In genomic region chr13:5822586-5822985, GRCm38 (mm10) we compare ENCODE assay signal across 15 mouse cellular contexts. TPM values are rescaled to one million over a fixed set of nuclear protein-coding genes. Genes with fewer than 3 reads are reported as not detected.
DNase-seq lines count a peak whose midpoint lies in the region; ATAC-seq and TF ChIP-seq lines count a peak whose summit lies in the region.
"Had no signal": no experiment of that assay in that cellular context is flagged by ENCODE, and none has a peak within 500 bp of the region (broad histone marks: within the 10 kb centered on the region; RNA-seq: fewer than 3 reads in every experiment).

No protein-coding gene starts in this region.

- no peak overlapping the region for H3K9ac ChIP-seq in heart, embryonic 11.5 days (ENCODE audit: low read depth, low read length)
- no peak overlapping the region for H3K9ac ChIP-seq in kidney, postnatal 0 days (ENCODE audit: low read depth, low read length)
- H3K9ac ChIP-seq in intestine, postnatal 0 days (ENCODE audit: low read depth, low read length) = no peak overlapping the region
- H3K9ac ChIP-seq: forebrain, embryonic 15.5 days; hindbrain, embryonic 12.5 days had no signal

- H3K4me1 ChIP-seq in heart, embryonic 11.5 days (ENCODE audit: control insufficient read depth, insufficient read depth, low read length) = peaks cover 28% of the 10 kb centered on the region
- H3K4me1 ChIP-seq in kidney, postnatal 0 days (replicated peaks; ENCODE audit: insufficient read depth, low read length) = no peaks in the 10 kb centered on the region
- H3K4me1 ChIP-seq in intestine, postnatal 0 days (replicated peaks; ENCODE audit: control insufficient read depth, insufficient read depth, low read length) = peaks cover 6% of the 10 kb centered on the region
- no peaks in the 10 kb centered on the region for H3K4me1 ChIP-seq in thymus, adult 2 months (replicated peaks; ENCODE audit: control insufficient read depth, insufficient read depth, low read length)
- H3K4me1 ChIP-seq: forebrain, embryonic 15.5 days; hindbrain, embryonic 12.5 days had no signal

- 0 out of 2 replicates have a peak overlapping the region, but pooled peaks have one; percentile 12 for H3K27ac ChIP-seq in heart, embryonic 11.5 days (ENCODE audit: low read depth, low read length)
- no peak overlapping the region for H3K27ac ChIP-seq in kidney, postnatal 0 days
- no peak overlapping the region for H3K27ac ChIP-seq in intestine, postnatal 0 days (ENCODE audit: low read depth, low read length)
- no peak overlapping the region for H3K27ac ChIP-seq in thymus, adult 2 months (ENCODE audit: control insufficient read depth, insufficient read depth, low read length)
- H3K27ac ChIP-seq: forebrain, embryonic 15.5 days; hindbrain, embryonic 12.5 days had no signal

- intact Hi-C loops in heart, postnatal 10 days (cut with DNase I) = loop anchor here (2.0 kb wide), 1 partner anchor 36 kb away; no protein-coding TSS in a partner anchor

- no peaks in the 10 kb centered on the region for H3K36me3 ChIP-seq in heart, embryonic 11.5 days (ENCODE audit: control insufficient read depth, insufficient read depth, low read length)
- H3K36me3 ChIP-seq in kidney, postnatal 0 days (ENCODE audit: insufficient read depth, low read length) = no peaks in the 10 kb centered on the region
- H3K36me3 ChIP-seq in intestine, postnatal 0 days (ENCODE audit: control insufficient read depth, insufficient read depth) = no peaks in the 10 kb centered on the region
- no peaks in the 10 kb centered on the region for H3K36me3 ChIP-seq in thymus, adult 2 months (ENCODE audit: control insufficient read depth, insufficient read depth, low read length)
- H3K36me3 ChIP-seq: forebrain, embryonic 15.5 days; hindbrain, embryonic 12.5 days had no signal

- H3K9me3 ChIP-seq in heart, embryonic 11.5 days (replicated peaks; ENCODE audit: control insufficient read depth, low read length) = no peaks in the 10 kb centered on the region
- no peaks in the 10 kb centered on the region for H3K9me3 ChIP-seq in kidney, postnatal 0 days (replicated peaks; ENCODE audit: low read length)
- no peaks in the 10 kb centered on the region for H3K9me3 ChIP-seq in intestine, postnatal 0 days (ENCODE audit: control insufficient read depth)
- H3K9me3 ChIP-seq: forebrain, embryonic 15.5 days; hindbrain, embryonic 12.5 days had no signal

- no peak for TF ChIP-seq CTCF in kidney, postnatal 0 days (IDR thresholded peaks at IDR 0.05; ENCODE audit: low read depth)
- TF ChIP-seq CTCF in intestine, postnatal 0 days (IDR thresholded peaks at IDR 0.05; ENCODE audit: low read depth) = no peak
- TF ChIP-seq CTCF in thymus, adult 2 months (IDR thresholded peaks at IDR 0.05; ENCODE audit: borderline replicate concordance, control insufficient read depth, extremely low read depth, insufficient read depth, low read length, poor library complexity) = no peak

- no peak for TF ChIP-seq POLR2A in thymus, adult 2 months (IDR thresholded peaks at IDR 0.05; ENCODE audit: control insufficient read depth, extremely low read depth, insufficient read depth, low read length, poor library complexity)

- no peak for DNase-seq in heart, postnatal 10 days
- peak; percentile 57 for DNase-seq in kidney, postnatal 0 days (ENCODE audit: low spot score)
- no peak for DNase-seq in kidney, adult 9 months
- peak; percentile 44 to 45 for DNase-seq in lung, postnatal 4 days
- no peak for DNase-seq in thymus, adult 2 months
- DNase-seq in adrenal gland, postnatal 10 days = no peak
- DNase-seq: B cell, adult 2 months; cerebellum, adult 8-10 months; kidney, postnatal 14 days; midbrain, embryonic 14.5 days; right cerebral cortex, postnatal 4 days had no signal

- no peak overlapping the region for H3K4me2 ChIP-seq in heart, embryonic 11.5 days
- H3K4me2 ChIP-seq in kidney, postnatal 0 days (ENCODE audit: low read length) = peak overlapping the region; percentile 6; the same call in 1 of the 2 replicates
- H3K4me2 ChIP-seq in intestine, postnatal 0 days (replicated peaks; ENCODE audit: low read depth) = 0 out of 2 replicates have a peak overlapping the region, but pooled peaks have one; percentile 0
- H3K4me2 ChIP-seq: forebrain, embryonic 15.5 days; hindbrain, embryonic 12.5 days had no signal

- no peak for ATAC-seq in heart, embryonic 11.5 days (replicated peaks; ENCODE audit: insufficient number of reproducible peaks, low FRiP score, low TSS enrichment)
- ATAC-seq in kidney, postnatal 0 days (replicated peaks; ENCODE audit: low FRiP score, low read depth) = no peak
- ATAC-seq in intestine, postnatal 0 days = no peak
- ATAC-seq: forebrain, embryonic 15.5 days had no signal

- WGBS in heart, embryonic 11.5 days (ENCODE audit: insufficient replicate concordance) = 39% methylated on average over 11 of the region's 11 CpGs
- WGBS in kidney, postnatal 0 days = 46% methylated on average over 11 of the region's 11 CpGs
- WGBS in intestine, postnatal 0 days = 36% methylated on average over 11 of the region's 11 CpGs
- WGBS in thymus, adult 2 months = 81% methylated on average over 11 of the region's 11 CpGs

- H3K4me3 ChIP-seq in heart, embryonic 11.5 days (ENCODE audit: low read depth, low read length) = no peak overlapping the region
- H3K4me3 ChIP-seq in kidney, postnatal 0 days (replicated peaks; ENCODE audit: low read depth, low read length) = no peak overlapping the region
- no peak overlapping the region for H3K4me3 ChIP-seq in intestine, postnatal 0 days (ENCODE audit: low read depth, low read length)
- H3K4me3 ChIP-seq in thymus, adult 2 months (ENCODE audit: control insufficient read depth, insufficient read depth, low read length) = no peak overlapping the region
- H3K4me3 ChIP-seq: forebrain, embryonic 15.5 days; hindbrain, embryonic 12.5 days had no signal

- H3K27me3 ChIP-seq in heart, embryonic 11.5 days (ENCODE audit: control insufficient read depth, insufficient read depth, low read length) = no peaks in the 10 kb centered on the region
- H3K27me3 ChIP-seq in kidney, postnatal 0 days (ENCODE audit: insufficient read depth, low read length) = no peaks in the 10 kb centered on the region
- H3K27me3 ChIP-seq in intestine, postnatal 0 days (replicated peaks; ENCODE audit: control insufficient read depth, insufficient read depth, low read length) = no peaks in the 10 kb centered on the region
- H3K27me3 ChIP-seq in thymus, adult 2 months (ENCODE audit: control insufficient read depth, insufficient read depth, low read length) = no peaks in the 10 kb centered on the region
- H3K27me3 ChIP-seq: forebrain, embryonic 15.5 days; hindbrain, embryonic 12.5 days had no signal

RNA-seq across cellular contexts. Expression of gene Klf6, which starts 38.7 kb away (rescaled TPM):
- 54.4 and 62.4 TPM in 2 replicates for polyA plus RNA-seq in heart, embryonic 11.5 days (2014; fragmentation: Nextera tagmentation; extraction: Ambion mirVana)
- 10 to 100 TPM; 58.7 to 81.6 TPM for total RNA-seq in heart, postnatal 10 days (2021)
- polyA plus RNA-seq in kidney, postnatal 0 days (2015; fragmentation: Nextera tagmentation; extraction: Ambion mirVana) = 50.3 and 62.0 TPM in 2 replicates
- polyA plus RNA-seq in intestine, postnatal 0 days (2015; fragmentation: Nextera tagmentation; extraction: Ambion mirVana) = 64.4 and 65.3 TPM in 2 replicates
- 21.8 and 23.0 TPM in 2 replicates for polyA plus RNA-seq in thymus, adult 2 months (2012; rRNA removed)
- 10 to 100 TPM; 37.9 to 59.0 TPM for total RNA-seq in adrenal gland, postnatal 10 days (2021)

Comparison
In these comparisons a context has a peak if more than half of its experiments do, and no peak if none do; other contexts are left out.
1. DNase-seq: peak in kidney, postnatal 0 days (single experiment) and lung, postnatal 4 days (2 of 2); none in heart, postnatal 10 days (0 of 2), kidney, adult 9 months (single experiment), thymus, adult 2 months (single experiment) and adrenal gland, postnatal 10 days (single experiment).